Mouse (Mus musculus): ENCODE results near the gene Duoxa2. TPM values are rescaled to one million over a fixed set of nuclear protein-coding genes. Genes with fewer than 3 reads are reported as not detected.

Duoxa2 gene
- polyA plus RNA-seq, 1 experiment, result not detected

DNA sequence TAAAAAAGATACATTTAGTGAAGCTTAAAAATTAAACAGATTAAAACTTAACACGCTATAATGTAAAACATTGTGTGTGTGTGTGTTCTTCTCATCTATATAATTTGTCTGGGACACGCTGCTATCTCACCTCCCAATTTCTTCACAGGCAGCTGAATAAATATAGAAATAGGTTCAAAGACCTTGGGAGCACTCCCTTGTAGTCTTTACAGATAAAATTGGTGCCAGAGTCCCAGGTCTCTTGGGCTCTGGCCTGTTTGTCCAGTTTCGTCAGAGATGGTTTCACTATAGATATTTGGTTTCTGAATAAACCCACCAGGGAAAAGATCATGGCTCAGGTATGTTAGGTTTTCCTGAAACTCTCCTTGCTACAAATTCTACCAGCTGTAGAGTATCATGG, 19.9 kb upstream of the Duoxa2 start:
- TF ChIP-seq EP300 (IDR thresholded peaks at IDR 0.05; ENCODE audit: insufficient read depth, low read depth, low read length), result no peak
- TF ChIP-seq CTCF (IDR thresholded peaks at IDR 0.05; ENCODE audit: low read depth, low read length), result no peak
- no peak for TF ChIP-seq POLR2A (IDR thresholded peaks at IDR 0.05; ENCODE audit: insufficient read depth, low read length)
- H3K27me3 ChIP-seq (ENCODE audit: control insufficient read depth, insufficient read depth, low read length, poor library complexity, severe bottlenecking), result no peaks in the 10 kb centered on the region
- no peaks in the 10 kb centered on the region for H3K9me3 ChIP-seq (replicated peaks; ENCODE audit: control insufficient read depth, insufficient read depth, low read length, poor library complexity, severe bottlenecking)
- H3K36me3 ChIP-seq (ENCODE audit: control insufficient read depth, insufficient read depth, low read length, poor library complexity, severe bottlenecking), result no peaks in the 10 kb centered on the region
- H3K4me1 ChIP-seq (ENCODE audit: control insufficient read depth, insufficient read depth, low read length), result no peaks in the 10 kb centered on the region
- no peak overlapping the region for H3K27ac ChIP-seq (ENCODE audit: insufficient read depth, low read length)
- H3K9ac ChIP-seq (ENCODE audit: low read depth, poor library complexity, severe bottlenecking), result no peak overlapping the region
- H3K4me3 ChIP-seq (ENCODE audit: low read depth, low read length), result no peak overlapping the region

DNA sequence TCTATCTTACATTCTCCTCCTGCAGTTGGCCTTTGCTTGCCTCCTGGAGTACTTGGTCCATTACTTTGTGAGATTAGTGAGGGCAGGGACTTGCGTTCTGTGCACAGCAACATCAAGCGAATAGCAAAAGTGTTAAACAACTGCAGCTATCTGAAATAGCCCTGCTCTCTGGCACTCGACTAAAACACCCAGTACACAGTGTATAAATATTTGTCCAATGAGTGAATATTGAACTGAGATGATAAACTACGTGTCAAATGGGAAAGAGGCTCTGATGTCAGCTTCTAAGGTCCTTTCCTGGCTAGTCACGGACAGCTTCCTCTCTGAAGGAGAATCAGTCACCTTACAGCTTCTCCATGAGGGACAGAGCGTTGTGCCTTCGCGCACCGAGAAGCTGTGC, 14.6 kb upstream of the Duoxa2 start:
- no peak overlapping the region for H3K9ac ChIP-seq (ENCODE audit: low read depth, poor library complexity, severe bottlenecking)
- TF ChIP-seq POLR2A (IDR thresholded peaks at IDR 0.05; ENCODE audit: insufficient read depth, low read length) (no peak), EP300 (IDR thresholded peaks at IDR 0.05; ENCODE audit: insufficient read depth, low read depth, low read length) (no peak), CTCF (IDR thresholded peaks at IDR 0.05; ENCODE audit: low read depth, low read length) (no peak)
- no peak overlapping the region for H3K4me3 ChIP-seq (ENCODE audit: low read depth, low read length)
- no peaks in the 10 kb centered on the region for H3K36me3 ChIP-seq (ENCODE audit: control insufficient read depth, insufficient read depth, low read length, poor library complexity, severe bottlenecking)
- no peaks in the 10 kb centered on the region for H3K27me3 ChIP-seq (ENCODE audit: control insufficient read depth, insufficient read depth, low read length, poor library complexity, severe bottlenecking)
- H3K4me1 ChIP-seq (ENCODE audit: control insufficient read depth, insufficient read depth, low read length), result no peaks in the 10 kb centered on the region
- no peaks in the 10 kb centered on the region for H3K9me3 ChIP-seq (replicated peaks; ENCODE audit: control insufficient read depth, insufficient read depth, low read length, poor library complexity, severe bottlenecking)
- H3K27ac ChIP-seq (ENCODE audit: insufficient read depth, low read length), result no peak overlapping the region

DNA sequence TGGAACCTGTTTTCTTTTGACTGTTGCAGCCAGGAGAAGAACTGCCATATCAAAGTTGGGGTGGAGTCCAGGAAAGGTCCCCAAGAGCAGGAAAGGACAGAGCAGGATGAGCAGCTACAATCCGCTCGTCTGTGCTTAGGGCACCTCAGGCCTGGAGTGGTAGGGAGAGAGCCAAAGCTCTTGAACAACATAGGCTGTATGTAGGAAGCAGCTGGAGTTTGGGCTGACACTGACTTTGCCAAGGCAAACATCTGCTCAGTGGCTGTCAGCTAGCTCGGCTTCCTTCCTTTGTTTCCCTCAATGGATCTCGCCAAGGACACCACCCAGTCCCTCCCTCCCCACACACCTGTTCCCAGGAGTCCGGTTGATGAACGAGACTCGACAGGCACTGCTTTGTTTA, 12.6 kb upstream of the Duoxa2 start:
- Histone ChIP-seq H3K27me3 (ENCODE audit: control insufficient read depth, insufficient read depth, low read length, poor library complexity, severe bottlenecking) (no peaks in the 10 kb centered on the region), H3K9me3 (replicated peaks; ENCODE audit: control insufficient read depth, insufficient read depth, low read length, poor library complexity, severe bottlenecking) (no peaks in the 10 kb centered on the region), H3K27ac (ENCODE audit: insufficient read depth, low read length) (no peak overlapping the region), H3K36me3 (ENCODE audit: control insufficient read depth, insufficient read depth, low read length, poor library complexity, severe bottlenecking) (no peaks in the 10 kb centered on the region), H3K4me3 (ENCODE audit: low read depth, low read length) (no peak overlapping the region), H3K9ac (ENCODE audit: low read depth, poor library complexity, severe bottlenecking) (no peak overlapping the region), H3K4me1 (ENCODE audit: control insufficient read depth, insufficient read depth, low read length) (no peaks in the 10 kb centered on the region)
- TF ChIP-seq EP300 (IDR thresholded peaks at IDR 0.05; ENCODE audit: insufficient read depth, low read depth, low read length) (0 out of 2 replicates have a peak, but pooled peaks have one; percentile 17), CTCF (IDR thresholded peaks at IDR 0.05; ENCODE audit: low read depth, low read length) (no peak)

GRCm38 (mm10) chr2:122294916-122295315, 3.8 kb upstream of the Duoxa2 start:
- no peak overlapping the region for H3K9ac ChIP-seq (ENCODE audit: low read depth, poor library complexity, severe bottlenecking)
- no peaks in the 10 kb centered on the region for H3K36me3 ChIP-seq (ENCODE audit: control insufficient read depth, insufficient read depth, low read length, poor library complexity, severe bottlenecking)
- H3K4me1 ChIP-seq (ENCODE audit: control insufficient read depth, insufficient read depth, low read length), result no peaks in the 10 kb centered on the region
- no peak for TF ChIP-seq EP300 (IDR thresholded peaks at IDR 0.05; ENCODE audit: insufficient read depth, low read depth, low read length)
- TF ChIP-seq CTCF (IDR thresholded peaks at IDR 0.05; ENCODE audit: low read depth, low read length), result peak; percentile 20
- no peak for TF ChIP-seq POLR2A (IDR thresholded peaks at IDR 0.05; ENCODE audit: insufficient read depth, low read length)
- peaks cover 15% of the 10 kb centered on the region; the same call in 1 of the 2 replicates for H3K27me3 ChIP-seq (ENCODE audit: control insufficient read depth, insufficient read depth, low read length, poor library complexity, severe bottlenecking)
- no peaks in the 10 kb centered on the region for H3K9me3 ChIP-seq (replicated peaks; ENCODE audit: control insufficient read depth, insufficient read depth, low read length, poor library complexity, severe bottlenecking)
- no peak overlapping the region for H3K27ac ChIP-seq (ENCODE audit: insufficient read depth, low read length)
- H3K4me3 ChIP-seq (ENCODE audit: low read depth, low read length), result no peak overlapping the region

DNA sequence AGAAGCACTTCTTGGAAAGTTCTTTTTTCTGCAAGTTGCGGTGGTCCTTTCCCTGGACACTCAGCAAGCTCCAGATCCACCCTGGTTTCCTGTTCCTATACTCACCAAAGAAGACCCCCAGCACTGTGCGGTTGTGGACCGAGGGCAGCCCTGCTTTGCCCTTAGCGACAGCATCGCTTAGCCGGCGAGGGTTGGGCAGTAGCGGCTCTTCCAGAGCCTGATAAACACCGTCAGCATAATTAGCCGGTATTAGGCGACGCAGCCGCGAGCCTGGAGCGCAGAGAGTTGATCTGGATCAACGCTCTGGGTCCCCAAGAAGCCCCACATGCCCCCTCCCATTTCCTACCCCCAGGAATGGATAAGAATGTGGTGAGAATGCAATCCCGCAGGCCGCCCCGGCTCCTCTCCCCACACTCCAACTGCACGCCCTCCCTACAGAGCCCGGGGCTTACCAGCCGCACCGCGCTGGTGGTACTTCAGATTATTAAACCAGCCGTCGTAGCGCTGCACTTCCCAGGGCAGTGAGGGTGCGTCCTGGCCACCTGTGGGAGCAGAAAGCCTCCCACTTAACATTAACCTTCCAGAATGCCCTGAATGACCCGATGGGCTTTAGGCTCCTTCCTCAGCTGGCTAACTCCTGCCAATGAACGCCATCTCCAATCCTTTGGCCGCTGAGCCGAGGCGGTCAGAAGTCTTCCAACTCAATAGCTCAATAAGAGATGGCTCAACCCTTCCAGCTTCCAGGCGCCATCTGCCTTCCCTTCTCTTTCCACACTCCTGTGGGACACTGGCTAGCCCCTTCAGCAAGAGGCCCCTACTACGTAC, 1.2 kb upstream of the Duoxa2 start:
- no peak for TF ChIP-seq EP300 (IDR thresholded peaks at IDR 0.05; ENCODE audit: insufficient read depth, low read depth, low read length)
- no peak for TF ChIP-seq CTCF (IDR thresholded peaks at IDR 0.05; ENCODE audit: low read depth, low read length)
- Histone ChIP-seq H3K9ac (ENCODE audit: low read depth, poor library complexity, severe bottlenecking) (no peak overlapping the region), H3K27ac (ENCODE audit: insufficient read depth, low read length) (no peak overlapping the region), H3K27me3 (ENCODE audit: control insufficient read depth, insufficient read depth, low read length, poor library complexity, severe bottlenecking) (peaks cover 23% of the 10 kb centered on the region), H3K9me3 (replicated peaks; ENCODE audit: control insufficient read depth, insufficient read depth, low read length, poor library complexity, severe bottlenecking) (no peaks in the 10 kb centered on the region), H3K4me3 (ENCODE audit: low read depth, low read length) (no peak overlapping the region), H3K36me3 (ENCODE audit: control insufficient read depth, insufficient read depth, low read length, poor library complexity, severe bottlenecking) (no peaks in the 10 kb centered on the region), H3K4me1 (ENCODE audit: control insufficient read depth, insufficient read depth, low read length) (no peaks in the 10 kb centered on the region)

DNA sequence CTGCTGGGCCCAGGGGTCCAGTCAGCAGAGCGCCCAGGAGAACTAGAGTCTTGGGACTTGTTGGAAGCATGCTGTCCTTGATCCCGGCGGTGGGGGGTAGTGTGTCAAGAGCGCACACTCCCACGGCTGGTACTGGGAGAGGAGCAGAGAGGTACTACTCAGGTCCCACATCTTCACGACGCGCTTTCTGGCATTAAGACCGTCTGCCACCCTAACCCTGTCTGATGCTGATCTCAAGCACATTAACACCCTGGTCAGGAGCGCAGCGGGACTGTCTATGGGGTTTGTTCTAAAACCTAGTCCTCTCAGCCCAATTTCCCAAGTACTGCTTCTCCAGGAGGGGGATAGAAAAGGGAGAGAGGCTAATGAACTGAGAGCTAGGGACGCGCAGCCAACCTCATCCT, 602 bp upstream of the Duoxa2 start, which contains the start of gene Duox2:
Gene Duox2, minus strand, starts transcription at position 354 of the 404 bp plus-strand sequence.
- Histone ChIP-seq H3K9me3 (replicated peaks; ENCODE audit: control insufficient read depth, insufficient read depth, low read length, poor library complexity, severe bottlenecking) (no peaks in the 10 kb centered on the region), H3K4me3 (ENCODE audit: low read depth, low read length) (peak within 1 kb of the TSS; percentile 3; the same call in 1 of the 2 replicates), H3K36me3 (ENCODE audit: control insufficient read depth, insufficient read depth, low read length, poor library complexity, severe bottlenecking) (no peaks in the 10 kb centered on the region), H3K4me1 (ENCODE audit: control insufficient read depth, insufficient read depth, low read length) (no peaks in the 10 kb centered on the region), H3K27me3 (ENCODE audit: control insufficient read depth, insufficient read depth, low read length, poor library complexity, severe bottlenecking) (peaks cover 23% of the 10 kb centered on the region), H3K9ac (ENCODE audit: low read depth, poor library complexity, severe bottlenecking) (no peak within 1 kb of the TSS), H3K27ac (ENCODE audit: insufficient read depth, low read length) (no peak within 1 kb of the TSS)
- no peak for TF ChIP-seq CTCF (IDR thresholded peaks at IDR 0.05; ENCODE audit: low read depth, low read length)
- TF ChIP-seq POLR2A (IDR thresholded peaks at IDR 0.05; ENCODE audit: insufficient read depth, low read length), result no peak
- no peak for TF ChIP-seq EP300 (IDR thresholded peaks at IDR 0.05; ENCODE audit: insufficient read depth, low read depth, low read length)

Measured in ES-Bruce4 (cell line).